Mouse (Mus musculus) cerebellum, adult 9-10 months (tissue): ENCODE measurements around the gene Ly6g6d.

Experiments used
- DNase-seq: peaks from one replicate; pipeline ENCODE4 v3.0.0; 2022

Ly6g6d gene

DNA sequence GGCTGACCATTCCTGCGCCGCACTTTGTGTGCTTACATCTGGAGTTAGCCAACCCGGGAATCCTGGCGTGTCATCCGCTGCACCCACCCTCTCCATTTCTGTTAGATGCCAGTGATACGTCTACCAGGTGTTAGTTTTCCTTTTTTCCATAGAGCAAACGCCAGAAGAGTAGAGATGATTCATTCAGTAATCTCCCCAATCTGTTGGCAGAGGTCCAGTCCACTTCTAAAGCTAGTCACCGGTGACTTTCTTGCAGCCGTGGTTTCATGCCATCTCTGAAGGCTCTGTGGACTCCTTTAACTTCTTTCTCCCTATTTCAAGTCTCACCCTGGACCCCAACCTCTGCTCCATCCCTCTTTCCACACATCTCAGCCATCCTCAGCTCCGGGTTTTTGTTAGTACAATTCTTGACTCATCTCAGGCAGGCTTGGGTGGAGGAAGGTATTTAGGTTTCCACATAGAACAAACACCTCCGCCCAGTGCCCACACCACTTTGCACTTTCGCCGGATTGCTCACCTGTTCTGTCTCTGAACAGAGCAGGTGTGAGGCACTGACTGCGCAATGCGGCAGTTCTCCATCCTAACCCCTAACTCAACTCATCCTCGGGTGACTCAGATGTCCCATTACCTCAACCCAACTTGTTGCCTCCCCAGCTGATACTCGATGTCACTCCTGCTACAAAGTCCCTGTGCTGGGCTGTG lies 9.5 kb downstream of the Ly6g6d start:
- DNase-seq, result no peak

DNA sequence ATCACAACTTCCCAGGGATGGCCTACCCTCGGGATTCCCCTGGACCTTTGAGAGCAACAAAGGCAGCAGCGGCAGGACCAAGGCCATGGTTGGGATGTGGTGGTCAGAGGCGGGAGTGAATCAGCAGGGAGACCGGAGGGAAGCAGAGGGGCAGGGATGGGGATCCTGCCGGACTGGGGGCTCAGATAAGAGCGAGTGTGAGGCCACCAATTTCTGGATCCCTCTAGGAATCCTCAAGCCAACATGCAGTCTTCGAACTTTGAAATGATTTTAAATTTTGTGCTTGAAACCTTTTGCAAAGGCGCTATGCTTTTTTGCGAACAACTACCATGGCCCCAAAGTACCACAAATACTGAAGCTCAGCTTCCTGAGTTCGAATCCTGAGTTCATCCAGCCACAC lies 11.8 kb downstream of the Ly6g6d start, which contains the start of gene Mpig6b:
Mpig6b (minus strand) TSS at position 101 of the 400 bp plus-strand sequence.
- DNase-seq, result no peak

DNA sequence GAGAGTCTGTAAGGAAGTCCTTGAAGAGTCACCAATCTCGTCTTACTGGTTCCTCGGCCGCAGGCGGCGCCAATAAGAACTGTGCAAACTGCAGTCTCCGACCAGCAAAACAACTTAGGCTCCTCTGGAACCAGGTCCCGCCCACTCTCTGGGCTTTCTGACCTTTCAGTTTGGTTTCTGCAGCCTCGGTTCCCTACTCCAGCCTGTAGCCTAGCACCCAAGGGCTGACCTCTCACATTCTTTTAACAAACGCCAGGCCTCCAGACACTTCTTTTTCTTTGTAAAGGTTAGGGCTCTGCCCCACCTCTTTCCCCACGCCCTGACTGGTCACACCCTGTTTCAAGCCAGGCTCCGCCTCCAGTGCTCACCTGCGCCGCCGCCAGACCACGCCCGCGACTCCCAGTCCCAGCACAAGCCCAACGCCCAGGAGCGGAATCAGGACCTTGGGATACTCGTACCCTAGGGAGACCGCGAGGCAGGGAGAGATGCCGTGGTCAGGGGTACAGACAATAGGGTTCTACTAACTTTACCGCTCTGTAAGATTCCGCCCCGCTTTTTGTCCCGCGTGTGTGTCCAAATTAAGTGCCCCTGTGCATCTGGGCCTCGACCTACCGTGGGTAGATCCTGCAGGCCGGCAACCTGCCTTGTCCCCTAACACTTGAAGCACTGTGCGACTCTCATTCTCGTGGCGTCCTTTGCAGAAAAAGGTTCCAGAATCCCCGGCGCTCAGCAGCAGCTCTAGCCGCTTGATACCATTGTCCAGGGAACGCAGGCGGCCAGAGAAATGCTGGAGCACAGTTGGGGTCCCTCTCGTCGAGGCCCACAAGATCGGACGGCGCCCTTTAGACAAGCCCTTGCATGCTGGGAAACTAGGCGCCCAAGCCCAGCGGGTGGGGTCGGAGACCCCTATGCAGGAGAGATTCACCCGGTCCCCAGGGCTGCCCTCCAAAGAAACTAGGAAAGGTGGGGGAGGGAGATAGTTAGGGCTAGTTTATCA lies 12.6 kb downstream of the Ly6g6d start, which contains the start of gene Ly6g6c:
Ly6g6c (plus strand) TSS at position 438 of the 997 bp plus-strand sequence.
- DNase-seq, result peak; percentile 71

DNA sequence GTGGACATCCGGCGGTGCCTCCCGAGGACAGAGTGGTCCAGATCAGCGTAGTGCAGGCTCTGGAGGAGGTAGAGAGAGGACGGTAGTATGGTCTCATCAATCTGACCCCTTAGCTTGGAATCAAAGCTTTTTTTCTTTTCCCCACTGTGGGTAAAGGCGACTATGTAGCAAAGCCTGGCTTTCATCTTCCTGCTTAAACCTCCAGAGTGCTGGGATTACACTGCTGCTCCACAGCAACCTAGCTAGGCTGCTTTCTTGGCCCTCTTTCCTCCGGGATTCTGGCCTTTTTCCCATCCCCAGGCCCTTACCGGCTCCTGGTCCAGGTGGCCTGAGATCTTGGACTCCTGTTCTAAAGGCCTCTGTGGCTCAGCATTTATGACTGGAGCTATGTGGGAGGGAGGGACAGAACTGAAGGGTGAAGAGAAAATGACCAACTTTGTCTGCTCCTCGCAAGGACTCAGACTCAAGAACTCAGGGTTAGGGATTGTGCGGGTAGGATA lies 13.4 kb downstream of the Ly6g6d start:
- DNase-seq, result peak; percentile 78

DNA sequence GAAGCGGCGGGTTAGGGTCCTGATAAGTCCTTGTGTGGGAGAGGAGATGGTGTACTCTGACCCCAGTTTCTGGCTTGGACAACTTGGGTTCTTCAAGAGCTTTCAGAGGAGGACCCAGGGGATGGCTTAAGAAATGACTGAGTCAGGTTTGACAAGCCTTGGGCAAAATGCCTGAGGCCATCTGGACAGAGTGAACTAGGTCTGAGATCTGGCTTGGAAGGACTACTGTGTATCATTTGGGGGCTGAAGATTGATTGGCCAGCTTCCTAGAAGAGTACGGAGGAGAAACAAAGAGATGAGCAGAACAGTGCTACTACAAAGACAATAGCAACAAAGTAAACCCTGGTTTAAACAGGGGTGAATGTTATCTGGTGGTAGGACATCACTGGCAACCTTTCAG lies 14.4 kb downstream of the Ly6g6d start:
- DNase-seq, result no peak

DNA sequence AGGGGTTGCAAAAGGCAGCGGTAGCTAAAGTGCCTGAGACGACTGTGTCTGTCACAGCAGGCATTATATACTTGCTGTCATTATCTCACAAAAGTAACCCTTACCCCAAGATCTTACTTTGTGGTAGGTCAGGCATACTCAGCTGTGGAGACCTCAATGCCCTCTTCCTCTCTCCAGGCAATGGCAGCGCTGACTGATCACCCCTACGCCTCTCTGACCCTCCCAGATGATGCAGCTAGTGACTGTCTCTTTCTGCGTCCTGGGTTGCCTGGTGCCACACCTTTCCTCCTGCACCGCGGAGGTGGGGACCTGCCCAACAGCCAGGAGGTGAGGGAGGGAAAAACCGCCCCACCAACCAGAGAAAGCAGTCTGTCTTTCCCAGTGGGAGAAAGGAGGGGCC lies 16.6 kb downstream of the Ly6g6d start:
- DNase-seq, result no peak

DNA sequence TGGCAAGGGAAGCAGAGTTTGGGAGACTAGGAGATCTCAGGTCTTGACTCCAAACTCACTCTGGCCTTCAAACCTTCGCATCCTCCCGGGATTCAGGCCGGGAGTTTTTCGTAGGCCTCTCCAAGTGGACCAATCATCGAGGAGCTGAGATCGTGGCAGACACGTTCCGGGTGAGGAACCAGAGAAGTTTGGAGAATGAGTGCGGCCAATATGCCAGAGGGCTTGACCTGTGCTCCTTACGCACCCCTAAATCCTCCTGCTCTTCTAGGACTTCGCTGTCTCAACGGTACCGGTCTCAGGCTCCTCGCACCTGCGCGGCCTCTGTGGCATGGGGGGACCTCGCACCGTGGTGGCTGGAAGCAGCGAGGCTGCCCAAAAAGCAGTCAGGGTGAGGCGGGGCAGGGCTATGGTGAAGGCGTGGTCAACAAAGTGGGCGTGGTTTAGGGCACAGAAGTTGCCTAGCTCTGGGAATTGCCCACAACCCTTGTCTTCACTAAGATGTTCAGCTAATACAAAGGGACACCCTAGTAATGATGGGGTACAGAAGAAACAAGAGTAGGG lies 17.0 kb downstream of the Ly6g6d start:
- DNase-seq, result peak; percentile 50

DNA sequence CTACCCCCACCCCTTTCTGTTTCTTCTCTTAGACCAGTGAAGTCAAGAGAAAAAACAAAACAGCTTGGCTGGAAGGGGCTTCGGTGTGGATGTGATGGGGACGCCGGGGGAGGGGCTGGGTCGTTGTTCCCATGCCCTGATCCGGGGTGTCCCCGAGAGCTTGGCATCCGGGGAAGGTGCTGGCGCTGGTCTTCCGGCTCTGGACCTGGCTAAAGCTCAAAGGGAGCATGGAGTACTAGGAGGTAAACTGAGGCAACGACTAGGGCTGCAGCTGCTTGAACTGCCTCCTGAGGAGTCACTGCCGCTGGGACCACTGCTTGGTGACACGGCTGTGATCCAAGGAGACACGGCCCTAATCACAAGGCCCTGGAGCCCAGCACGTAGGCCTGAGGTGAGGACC lies 17.8 kb downstream of the Ly6g6d start:
- peak; percentile 62 for DNase-seq

DNA sequence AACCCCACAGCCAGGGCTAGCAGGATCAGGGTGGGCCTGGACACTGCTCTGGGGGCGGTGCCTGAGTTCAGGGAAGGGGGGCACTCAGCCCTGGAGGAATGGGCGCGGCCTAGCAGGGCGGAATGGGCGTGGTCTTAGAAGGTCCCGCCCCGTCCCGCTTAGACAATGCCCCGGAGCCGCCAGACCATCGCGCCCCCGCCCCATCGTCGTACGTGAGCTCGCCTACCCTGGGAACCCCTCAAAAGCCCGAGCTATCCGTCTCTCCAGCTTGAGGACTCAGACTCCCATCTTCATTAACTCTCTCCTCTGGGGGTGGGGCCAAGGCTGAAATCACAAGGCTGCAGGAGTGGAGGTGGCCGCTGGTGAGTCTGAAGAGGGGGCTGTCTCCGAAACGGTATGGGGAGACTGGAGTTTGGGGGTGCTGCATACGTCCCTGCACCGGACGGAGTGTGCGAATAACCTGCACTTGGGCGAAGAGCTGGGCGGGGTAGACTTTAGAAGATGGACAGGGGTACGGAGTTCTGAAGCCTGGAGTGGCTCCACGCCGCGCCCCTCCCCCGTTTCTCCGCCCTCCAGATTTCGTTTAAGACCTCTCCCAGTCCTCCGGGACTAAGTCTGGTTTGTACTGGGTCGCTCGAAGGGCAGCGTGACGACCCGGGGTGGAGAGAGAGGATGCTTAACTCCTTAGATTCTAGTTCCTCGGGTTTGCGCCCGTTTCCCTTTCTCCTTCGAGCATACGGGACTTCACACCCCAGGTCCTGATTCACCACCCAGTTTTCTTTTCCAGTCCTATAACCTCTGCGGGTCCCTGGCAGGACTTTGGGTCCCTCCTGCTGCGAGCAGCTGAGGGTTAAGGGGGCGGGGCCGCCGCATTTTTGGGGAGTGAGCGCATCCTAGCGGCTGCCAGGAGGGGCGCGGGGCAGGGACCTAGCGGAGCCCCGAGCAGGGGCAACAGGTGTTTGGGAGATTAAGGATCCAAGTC lies 18.7 kb downstream of the Ly6g6d start, which contains the start of gene Ddah2:
Ddah2 (plus strand) TSS at position 125 of the 982 bp plus-strand sequence.
- peak; percentile 87 for DNase-seq

DNA sequence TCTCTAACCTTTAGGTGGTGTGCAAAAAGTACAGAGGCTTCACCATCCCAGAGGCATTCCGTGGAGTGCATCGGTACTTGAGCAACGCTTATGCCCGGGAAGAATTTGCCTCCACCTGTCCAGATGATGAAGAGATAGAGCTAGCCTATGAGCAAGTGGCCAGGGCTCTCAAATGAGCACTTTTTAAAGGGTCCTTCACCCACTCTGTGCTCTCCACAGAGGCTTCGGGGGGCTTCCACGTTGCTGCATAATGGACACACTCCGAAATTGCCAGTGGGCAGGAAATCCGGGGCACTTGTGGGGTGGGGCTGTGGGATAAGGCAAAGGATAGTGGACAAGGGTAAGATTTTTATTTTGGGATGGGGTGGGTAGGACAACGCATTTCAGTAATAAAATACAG lies 19.5 kb downstream of the Ly6g6d start:
- peak; percentile 41 for DNase-seq

DNA sequence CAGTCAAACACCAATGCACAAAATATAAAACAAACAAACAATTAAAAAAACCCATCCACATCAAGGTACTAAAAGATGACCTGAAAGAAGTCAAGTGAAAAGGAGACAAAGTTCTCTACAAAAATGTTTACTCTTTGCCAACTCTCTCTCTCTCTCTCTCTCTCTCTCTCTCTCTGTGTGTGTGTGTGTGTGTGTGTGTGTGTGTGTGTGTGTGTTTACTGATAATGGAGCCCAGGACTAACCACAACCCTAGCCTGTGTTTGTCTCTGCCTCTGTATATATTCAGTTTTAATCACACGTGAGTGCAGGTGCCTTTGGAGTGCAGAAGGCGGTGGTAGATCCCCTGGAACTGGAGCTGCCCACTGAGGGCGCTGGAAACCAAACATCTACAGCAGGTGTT lies 20.8 kb downstream of the Ly6g6d start:
- DNase-seq, result no peak

DNA sequence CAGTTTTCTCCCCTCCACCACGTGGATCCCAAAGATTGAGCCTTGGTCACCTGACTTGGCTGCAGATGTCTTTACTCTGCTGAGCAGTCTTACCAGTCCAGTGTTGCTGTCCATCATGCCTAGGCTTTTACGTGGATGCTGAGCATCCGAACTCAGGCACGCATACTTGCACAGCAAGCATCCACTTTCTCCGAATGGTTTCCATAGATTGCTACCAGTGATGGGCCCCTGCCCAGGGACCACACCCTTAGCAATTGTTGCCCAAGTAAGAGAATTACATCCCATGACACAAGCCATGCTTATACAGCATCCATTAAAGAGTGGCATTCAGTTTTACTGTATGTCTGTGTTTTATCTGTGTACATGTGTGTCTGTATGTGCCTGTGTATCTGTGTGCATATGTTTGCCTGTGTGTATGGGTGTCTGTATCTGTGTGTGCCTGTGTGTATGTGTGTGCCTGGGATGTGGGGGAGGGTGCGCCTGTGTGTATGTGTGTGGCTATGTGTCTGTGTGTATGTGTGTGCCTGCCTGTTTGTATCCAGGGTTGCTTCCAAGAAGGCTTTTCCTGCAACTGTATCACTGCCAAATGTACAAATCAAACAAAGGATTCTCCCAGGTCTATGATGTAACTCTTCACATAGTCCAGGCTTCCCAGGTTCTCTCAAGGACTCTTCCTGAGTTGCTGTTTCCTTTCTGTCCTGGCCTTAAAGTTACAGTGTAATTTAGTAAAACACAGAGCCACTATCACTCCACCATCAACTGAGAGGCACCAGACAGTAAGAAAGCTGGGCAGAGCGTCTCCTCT lies 22.0 kb downstream of the Ly6g6d start:
- no peak for DNase-seq

DNA sequence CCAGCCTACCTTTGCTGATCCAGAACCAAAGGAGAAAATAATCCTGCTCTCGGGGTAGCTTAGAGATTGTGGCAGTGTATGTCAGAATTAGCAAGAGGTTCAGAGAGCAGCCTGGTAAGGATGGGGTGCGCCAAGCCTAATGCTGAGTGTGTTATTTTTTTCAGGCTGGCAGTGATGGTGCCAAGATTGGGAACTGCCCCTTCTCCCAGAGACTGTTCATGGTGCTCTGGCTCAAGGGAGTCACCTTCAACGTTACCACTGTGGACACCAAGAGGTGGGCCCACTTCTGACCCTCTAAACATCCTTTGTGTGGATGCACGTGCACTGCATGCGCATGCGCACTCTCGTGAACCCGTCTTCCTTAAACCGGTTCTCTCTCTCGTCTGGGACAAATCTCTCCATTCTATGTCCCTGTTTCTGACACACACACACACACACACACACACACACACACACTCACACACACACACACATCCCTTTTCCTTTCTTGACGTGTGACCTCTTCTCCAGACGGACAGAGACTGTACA lies 25.5 kb downstream of the Ly6g6d start:
- DNase-seq, result no peak

DNA sequence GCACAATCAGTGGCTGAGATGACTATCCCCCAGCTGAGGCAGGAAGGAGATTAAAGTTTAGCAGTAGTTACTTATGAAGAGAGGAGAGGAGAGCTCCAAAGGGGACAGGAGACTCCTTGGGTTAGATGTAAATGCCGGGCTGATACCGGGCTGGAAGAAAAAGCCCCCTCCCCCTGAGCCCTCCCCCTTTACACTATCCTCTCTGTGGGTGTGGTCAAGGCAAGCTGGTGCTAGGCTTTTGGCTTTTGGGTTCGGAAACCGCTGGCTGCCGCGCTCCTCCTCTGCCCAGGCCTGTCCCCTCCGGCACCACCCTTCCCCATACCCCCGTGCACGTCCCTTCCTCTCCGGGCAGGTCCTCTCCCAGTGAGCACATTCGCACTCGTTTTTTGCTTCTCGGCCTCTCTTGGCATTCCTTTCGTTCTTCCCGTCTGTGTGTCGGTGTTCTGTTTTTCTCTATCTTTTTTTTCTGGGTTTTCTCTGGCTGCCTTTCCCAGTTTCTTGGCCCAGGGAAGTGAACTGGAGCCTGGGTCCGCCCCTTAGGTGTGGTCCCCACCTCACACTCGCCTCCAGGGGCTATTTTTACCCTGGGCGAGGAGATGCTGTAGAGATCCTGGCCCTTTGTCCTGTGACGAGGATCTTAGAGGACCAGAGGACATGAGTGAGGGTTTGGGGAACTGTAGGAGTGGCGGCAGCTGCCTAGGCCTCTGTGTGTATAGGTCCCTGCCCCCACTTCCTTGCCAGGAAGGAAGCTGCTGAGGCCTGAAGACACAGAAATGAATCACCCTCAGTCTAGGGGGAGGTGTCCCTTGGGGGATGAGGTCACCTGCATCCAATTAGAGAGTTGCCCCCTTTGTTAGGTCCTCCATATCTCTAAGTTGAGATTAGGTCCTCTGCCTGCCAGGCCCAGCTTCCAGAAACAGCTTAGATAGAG lies 26.4 kb downstream of the Ly6g6d start:
- DNase-seq, result peak; percentile 67

DNA sequence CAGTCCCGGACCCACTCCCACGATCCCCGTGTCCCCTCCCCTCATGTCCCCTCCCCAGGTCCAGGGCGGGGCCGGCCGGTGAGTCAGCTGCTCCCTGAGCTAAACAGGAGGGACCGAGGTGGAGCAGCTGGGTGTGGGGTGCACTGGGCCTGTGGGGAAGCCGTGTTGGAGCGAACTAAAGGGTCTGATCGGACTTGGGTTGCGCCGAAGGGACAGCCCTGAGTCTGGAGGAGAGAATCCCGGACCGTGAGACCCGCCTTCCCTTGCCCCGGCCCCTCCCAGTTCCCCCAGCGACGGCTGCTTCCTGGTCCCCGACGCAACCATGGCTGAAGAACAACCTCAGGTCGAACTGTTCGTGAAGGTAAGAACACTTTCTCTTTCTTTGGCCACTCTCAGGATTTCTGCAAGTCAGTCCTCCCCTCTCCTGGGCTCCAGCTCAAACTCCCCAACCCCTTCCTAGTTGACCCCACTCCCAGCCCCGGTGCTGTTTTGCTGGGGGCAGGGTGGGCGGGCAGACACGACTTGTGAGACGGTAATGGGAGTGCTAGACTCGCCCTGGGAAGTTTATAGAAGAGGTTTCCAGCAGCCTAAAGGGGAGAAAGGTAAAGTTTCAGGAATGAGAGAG lies 27.6 kb downstream of the Ly6g6d start:
- no peak for DNase-seq

DNA sequence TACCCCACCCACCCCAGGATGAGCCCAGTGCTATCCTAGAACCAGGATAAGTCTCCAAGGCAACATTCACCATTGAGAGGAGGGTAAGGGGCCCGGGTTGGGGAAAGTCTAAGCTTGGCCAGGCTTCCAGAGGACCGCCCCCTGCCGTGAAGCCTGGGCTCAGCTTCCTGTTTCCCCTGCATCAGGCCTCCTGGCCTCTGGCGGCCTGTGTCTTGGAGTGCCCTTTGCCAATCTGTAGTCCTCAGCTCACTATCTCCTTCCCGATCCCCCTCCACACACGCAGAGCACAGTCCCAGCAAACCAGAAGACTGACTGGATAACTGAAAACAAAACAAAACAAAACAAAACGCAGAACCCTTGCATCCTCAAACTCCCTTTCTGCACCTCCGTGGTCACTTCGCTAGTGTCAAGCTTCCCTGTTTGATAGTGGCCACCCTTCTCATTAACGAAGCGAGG lies 28.3 kb downstream of the Ly6g6d start, which contains the start of gene Clic1:
Clic1 (plus strand) TSS at position 406 of the 456 bp plus-strand sequence.
- DNase-seq, result no peak

DNA sequence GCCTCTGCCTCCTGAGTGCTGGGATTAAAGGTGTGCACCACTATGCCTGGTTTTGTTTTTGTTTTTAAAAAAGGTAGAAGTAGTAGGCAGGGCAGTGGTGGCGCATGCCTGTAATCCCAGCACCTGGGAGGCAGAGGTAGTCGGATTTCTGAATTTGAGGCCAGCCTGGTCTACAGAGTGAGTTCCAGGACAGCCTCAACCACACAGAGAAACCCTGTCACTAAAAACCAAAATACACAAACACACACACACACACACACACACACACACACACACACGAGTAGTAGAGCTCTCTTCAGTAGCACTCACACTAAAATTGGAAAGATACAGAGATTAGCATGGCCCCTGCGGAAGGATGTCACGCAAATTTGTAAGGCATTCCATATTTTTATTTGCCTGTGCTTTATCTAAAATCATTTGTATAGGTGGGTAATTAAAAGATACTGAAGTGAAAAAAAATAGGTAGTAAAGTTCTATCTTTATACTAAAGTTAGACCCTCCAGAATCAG lies 28.9 kb downstream of the Ly6g6d start:
- no peak for DNase-seq

DNA sequence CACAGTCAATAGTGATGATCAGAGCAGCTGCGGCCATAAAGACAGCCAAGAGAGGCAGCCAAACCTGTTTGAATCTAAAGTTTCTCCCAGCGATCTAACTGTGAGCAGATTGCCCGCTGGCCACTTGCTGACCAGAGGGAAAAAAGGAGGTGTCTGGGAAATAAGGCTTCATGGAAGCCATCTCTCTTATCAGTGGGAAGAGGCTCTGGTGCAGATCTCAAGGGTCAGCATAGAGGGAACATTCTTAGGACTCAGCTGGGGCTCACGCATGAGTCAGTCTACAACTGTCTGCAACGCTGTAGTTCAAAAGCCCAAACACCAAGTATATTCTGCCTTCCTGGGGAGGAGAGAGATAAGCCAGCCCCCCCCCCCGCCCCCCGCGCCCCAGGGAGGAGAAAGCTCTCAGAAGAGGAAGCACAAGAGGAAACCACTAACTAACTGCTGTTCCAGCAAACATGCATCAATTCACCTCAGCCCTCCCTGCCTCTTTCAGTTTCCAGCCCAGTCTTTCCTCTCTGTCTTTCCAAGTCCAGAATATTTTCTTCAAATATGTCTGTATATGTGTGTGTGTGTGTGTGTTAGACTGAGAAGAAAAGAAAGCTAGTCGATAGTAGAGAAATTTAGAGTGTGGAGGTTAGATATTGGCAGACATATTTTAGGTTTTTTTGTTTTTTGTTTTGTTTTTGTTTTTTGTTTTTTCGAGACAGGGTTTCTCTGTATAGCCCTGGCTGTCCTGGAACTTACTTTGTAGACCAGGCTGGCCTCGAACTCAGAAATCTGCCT lies 29.5 kb downstream of the Ly6g6d start:
- DNase-seq, result no peak
